22 mouse cellular contexts compared by ENCODE assay signal in the genomic region with DNA sequence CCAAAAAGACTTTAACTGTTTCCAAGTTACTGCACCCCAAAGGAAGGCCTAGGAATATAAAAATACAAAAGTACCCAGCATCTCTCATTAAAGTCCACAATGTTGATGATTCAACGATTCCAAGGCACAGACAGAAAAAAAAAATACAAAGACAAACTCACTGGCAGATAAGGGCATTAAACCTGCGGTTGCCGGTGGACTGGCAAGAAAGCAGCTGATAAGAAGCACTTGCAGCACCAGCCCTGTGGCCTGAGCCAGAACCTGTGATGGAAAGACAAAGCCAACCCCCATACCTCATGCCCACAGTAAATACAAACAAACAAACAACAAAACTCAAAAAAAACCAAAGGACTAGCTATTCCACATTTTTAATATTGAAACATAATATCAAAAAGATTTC.
"Had no signal": no experiment of that assay in that cellular context is flagged by ENCODE, and none has a peak within 500 bp of the region (broad histone marks: within the 10 kb centered on the region; RNA-seq: fewer than 3 reads in every experiment).

No protein-coding gene starts in this region.

- H3K4me3 ChIP-seq: heart, embryonic 10.5 days; heart, embryonic 12.5 days; hindbrain, embryonic 13.5 days; hindbrain, embryonic 15.5 days; intestine, embryonic 15.5 days; layer of hippocampus, adult 2 months; limb, embryonic 13.5 days; limb, embryonic 15.5 days; liver, embryonic 12.5 days had no signal

- DNase-seq: gastrocnemius, postnatal 14 days; gastrocnemius, postnatal 36 days; heart, adult 18-20 months; heart, postnatal 10 days; kidney, adult 18-20 months; kidney, adult 8-10 months; kidney, postnatal 10 days; kidney, postnatal 25 days; kidney, postnatal 4 days; left cerebral cortex, postnatal 4 days had no signal

- ATAC-seq: hindbrain, postnatal 0 days; inflammation-experienced regulatory T-cells, adult 6 months; intestine, embryonic 15.5 days; intestine, postnatal 0 days; liver, embryonic 12.5 days had no signal

- H3K27ac ChIP-seq: heart, embryonic 10.5 days; hindbrain, embryonic 13.5 days; hindbrain, embryonic 15.5 days; hindbrain, postnatal 0 days; intestine, embryonic 15.5 days; layer of hippocampus, adult 2 months; limb, embryonic 13.5 days; limb, embryonic 15.5 days; liver, embryonic 12.5 days had no signal
